13 mouse cellular contexts compared by ENCODE assay signal in genomic region chr1:59394616-59395015, GRCm38 (mm10).
DNase-seq lines count a peak whose midpoint lies in the region; ATAC-seq and TF ChIP-seq lines count a peak whose summit lies in the region.
"Had no signal": no experiment of that assay in that cellular context is flagged by ENCODE, and none has a peak within 500 bp of the region (broad histone marks: within the 10 kb centered on the region; RNA-seq: fewer than 3 reads in every experiment).

No protein-coding gene starts in this region.

- 2% methylated on average over 6 of the region's 6 CpGs for WGBS in forebrain, embryonic 13.5 days
- 19% methylated on average over 6 of the region's 6 CpGs for WGBS in kidney, embryonic 15.5 days
- WGBS in neural tube, embryonic 12.5 days = 8% methylated on average over 6 of the region's 6 CpGs

- no peak overlapping the region for H3K4me3 ChIP-seq in forebrain, embryonic 13.5 days
- no peak overlapping the region for H3K4me3 ChIP-seq in kidney, embryonic 15.5 days (replicated peaks)
- H3K4me3 ChIP-seq in neural tube, embryonic 12.5 days = no peak overlapping the region
- H3K4me3 ChIP-seq in gastrocnemius, adult 2 months = no peak overlapping the region
- H3K4me3 ChIP-seq: megakaryocyte, embryonic 14.5 days had no signal

- intact Hi-C loops in gastrocnemius, adult 2 months (cut with DNase I) = no loop called here

- no peaks in the 10 kb centered on the region for H3K27me3 ChIP-seq in forebrain, embryonic 13.5 days
- H3K27me3 ChIP-seq in kidney, embryonic 15.5 days = peaks cover 15% of the 10 kb centered on the region; the same call in 1 of the 2 replicates
- no peaks in the 10 kb centered on the region for H3K27me3 ChIP-seq in neural tube, embryonic 12.5 days (replicated peaks)

- peak overlapping the region; percentile 14 for H3K4me2 ChIP-seq in forebrain, embryonic 13.5 days
- H3K4me2 ChIP-seq in kidney, embryonic 15.5 days = peak overlapping the region; percentile 10; the same call in 1 of the 2 replicates
- no peak overlapping the region for H3K4me2 ChIP-seq in neural tube, embryonic 12.5 days (replicated peaks)

- peak; percentile 56 for DNase-seq in embryo, embryonic 11 days
- no peak for DNase-seq in frontal cortex, postnatal 36 days (ENCODE audit: low spot score in 2 of 2)
- no peak for DNase-seq in urinary bladder, postnatal 25 days (ENCODE audit: low spot score)
- no peak for DNase-seq in gastrocnemius, adult 2 months
- DNase-seq: adrenal gland, postnatal 10 days; gastrocnemius, postnatal 36 days; left cerebral cortex, postnatal 4 days; right cerebral cortex, postnatal 25 days had no signal

- H3K9ac ChIP-seq in forebrain, embryonic 13.5 days = peak overlapping the region; percentile 47
- H3K9ac ChIP-seq in kidney, embryonic 15.5 days = no peak overlapping the region
- no peak overlapping the region for H3K9ac ChIP-seq in neural tube, embryonic 12.5 days

- H3K36me3 ChIP-seq in forebrain, embryonic 13.5 days (ENCODE audit: poor library complexity, severe bottlenecking) = no peaks in the 10 kb centered on the region
- no peaks in the 10 kb centered on the region for H3K36me3 ChIP-seq in kidney, embryonic 15.5 days
- H3K36me3 ChIP-seq in neural tube, embryonic 12.5 days = no peaks in the 10 kb centered on the region
- H3K36me3 ChIP-seq: G1E had no signal

- H3K4me1 ChIP-seq in forebrain, embryonic 13.5 days = peaks cover 29% of the 10 kb centered on the region
- peaks cover 56% of the 10 kb centered on the region for H3K4me1 ChIP-seq in kidney, embryonic 15.5 days
- H3K4me1 ChIP-seq in neural tube, embryonic 12.5 days = peaks cover 24% of the 10 kb centered on the region
- H3K4me1 ChIP-seq: megakaryocyte, embryonic 14.5 days had no signal

- ATAC-seq in forebrain, embryonic 13.5 days = peak; percentile 92
- peak; percentile 83 for ATAC-seq in kidney, embryonic 15.5 days (replicated peaks; ENCODE audit: low FRiP score)
- peak; percentile 86 for ATAC-seq in neural tube, embryonic 12.5 days (ENCODE audit: low FRiP score, low read depth)

- peak overlapping the region; percentile 93 for H3K27ac ChIP-seq in forebrain, embryonic 13.5 days
- peak overlapping the region; percentile 84 for H3K27ac ChIP-seq in kidney, embryonic 15.5 days
- no peak overlapping the region for H3K27ac ChIP-seq in neural tube, embryonic 12.5 days
- H3K27ac ChIP-seq in gastrocnemius, adult 2 months = no peak overlapping the region

- no peaks in the 10 kb centered on the region for H3K9me3 ChIP-seq in forebrain, embryonic 13.5 days (replicated peaks)
- no peaks in the 10 kb centered on the region for H3K9me3 ChIP-seq in kidney, embryonic 15.5 days (replicated peaks)
- no peaks in the 10 kb centered on the region for H3K9me3 ChIP-seq in neural tube, embryonic 12.5 days
- H3K9me3 ChIP-seq: G1E had no signal

- TF ChIP-seq CTCF in gastrocnemius, adult 2 months (IDR thresholded peaks at IDR 0.05) = no peak

Comparison
In these comparisons a context has a peak if more than half of its experiments do, and no peak if none do; other contexts are left out.
1. H3K27ac ChIP-seq: peak in forebrain, embryonic 13.5 days (single experiment) and kidney, embryonic 15.5 days (single experiment); none in neural tube, embryonic 12.5 days (single experiment) and gastrocnemius, adult 2 months (single experiment).
2. Peak in every context shown above with its lines, with median percentiles within 50 percentile points of each other: ATAC-seq.